Mouse (Mus musculus): ENCODE data around the gene Slc33a1.

Gene Slc33a1

DNA sequence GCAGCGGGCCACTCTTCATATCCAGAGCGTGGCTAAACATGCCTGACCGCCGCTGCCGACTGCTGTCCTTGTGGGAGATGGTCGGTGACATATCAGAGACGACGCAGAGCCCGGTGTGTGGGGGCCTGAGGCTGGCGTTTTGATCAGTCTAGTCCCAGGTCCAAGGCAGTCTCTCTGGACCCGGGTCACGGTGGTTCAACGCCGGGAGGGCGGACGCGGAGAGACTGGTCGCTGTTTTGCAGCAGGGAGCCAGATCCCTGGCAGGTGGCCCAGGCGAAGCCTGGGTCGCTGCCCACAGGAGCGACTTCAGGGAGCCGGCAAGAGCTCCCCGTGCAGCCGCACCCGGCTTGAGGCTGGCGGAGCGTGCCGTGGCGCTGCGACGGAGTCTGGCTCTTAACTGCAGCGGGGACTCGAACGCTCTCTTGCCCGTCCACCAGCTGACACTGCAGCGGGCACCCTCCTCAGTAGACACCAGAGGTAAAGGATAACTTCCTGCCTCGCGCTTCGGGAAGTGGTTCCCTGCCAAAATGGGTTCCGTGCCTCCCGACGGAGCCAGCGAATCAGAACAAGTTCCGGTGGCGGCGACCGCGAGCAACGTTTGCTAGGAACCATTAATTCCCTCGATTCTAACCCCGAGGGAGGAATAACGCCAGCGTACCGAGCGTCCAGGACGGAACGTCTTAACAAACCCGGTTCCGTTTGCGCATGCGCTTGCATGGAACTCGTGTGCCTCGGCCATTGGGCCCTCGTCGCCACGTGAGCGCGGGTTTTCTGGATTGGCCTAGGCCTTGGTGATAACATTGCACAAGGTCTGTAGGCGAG lies at the start of gene Slc33a1:
Gene Slc33a1 (minus strand): TSS at position 669 of the 822 bp plus-strand sequence.
- in situ Hi-C loops (cut with MboI, MseI), result loop anchor here (25.0 kb wide), 1 partner anchor 1998 kb away; the partner anchor contains the start of gene Ccnl1

DNA sequence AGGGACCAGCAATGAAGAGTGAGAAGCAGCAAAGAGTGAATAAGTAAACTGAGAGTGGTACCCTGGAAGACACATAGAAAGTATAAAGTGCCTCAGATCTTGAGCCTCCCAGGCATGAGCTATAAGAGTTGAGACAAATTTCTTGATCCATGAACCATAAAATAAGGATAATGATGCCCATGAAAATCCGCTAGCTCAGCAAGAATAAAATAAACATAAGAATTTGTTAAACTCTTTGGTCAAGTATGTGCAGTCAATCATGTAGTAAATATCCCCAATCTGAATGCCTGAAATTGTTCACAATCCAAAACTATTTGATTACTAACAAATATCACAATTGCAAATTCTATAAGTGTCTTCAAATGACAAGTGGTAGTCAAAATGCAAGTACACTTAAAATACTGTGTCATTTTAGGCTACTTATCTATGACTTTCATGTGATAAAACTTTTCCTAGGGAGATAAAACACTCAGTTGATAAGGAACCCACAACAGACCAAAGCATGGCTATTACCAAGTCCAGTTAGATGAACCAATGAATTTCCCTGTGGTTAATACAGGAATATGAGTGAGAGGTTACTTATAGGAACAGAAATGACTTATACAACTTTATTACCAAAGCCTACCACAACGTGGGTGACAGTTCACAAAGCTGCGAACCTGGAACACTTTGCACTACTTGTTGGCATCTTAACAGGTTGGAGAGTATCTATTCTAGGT lies 24.3 kb upstream of the Slc33a1 start:
- in situ Hi-C loops (cut with MboI, MseI), result loop anchor here (25.0 kb wide), 1 partner anchor 1398 kb away; the partner anchor contains the start of gene Ssr3

DNA sequence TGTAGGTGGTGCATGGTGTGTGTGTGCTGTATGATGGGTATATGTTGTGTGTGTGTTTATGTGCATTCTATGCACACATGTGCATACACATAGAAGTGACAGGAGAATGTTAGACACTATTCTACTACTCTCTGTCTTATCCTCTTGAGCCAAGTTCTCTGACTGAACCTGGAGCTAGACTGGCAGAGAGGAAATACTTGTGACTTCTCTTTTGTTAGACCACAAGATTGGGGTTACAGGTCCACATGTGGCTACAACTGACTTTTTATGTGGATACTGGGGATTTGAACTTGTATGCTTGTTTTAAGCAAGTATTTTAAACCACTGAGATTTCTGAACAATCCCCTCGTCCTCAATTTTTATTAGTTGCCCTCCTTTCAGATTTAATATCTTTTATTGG lies 22.1 kb upstream of the Slc33a1 start:
- in situ Hi-C loops (cut with MboI, MseI), result loop anchor here (25.0 kb wide), 1 partner anchor 1401 kb away; the partner anchor contains the start of gene Ssr3

DNA sequence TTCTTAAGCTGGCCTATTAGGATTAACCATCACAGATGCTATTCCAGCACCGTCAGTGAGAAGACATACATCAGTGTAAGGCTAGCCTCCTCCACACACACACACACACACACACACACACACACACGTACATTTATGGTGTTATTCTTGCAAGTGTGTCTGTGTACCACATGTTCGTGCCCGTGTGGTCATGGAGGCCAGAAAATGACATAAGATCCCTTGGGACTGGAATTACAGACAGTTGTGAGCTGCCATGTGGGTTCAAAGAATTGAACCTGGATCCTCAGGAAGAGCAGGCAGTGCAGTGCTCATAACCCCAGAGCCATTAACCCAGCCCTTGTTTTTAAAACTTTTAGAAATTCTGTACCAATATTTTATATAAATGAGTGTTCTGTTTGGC lies 13.3 kb upstream of the Slc33a1 start:
- in situ Hi-C loops (cut with MboI, MseI), result loop anchor here (10.0 to 25.0 kb wide), 2 partner anchors 1409 to 1547 kb away; partner anchors contain the start of genes Ssr3 and Tiparp

DNA sequence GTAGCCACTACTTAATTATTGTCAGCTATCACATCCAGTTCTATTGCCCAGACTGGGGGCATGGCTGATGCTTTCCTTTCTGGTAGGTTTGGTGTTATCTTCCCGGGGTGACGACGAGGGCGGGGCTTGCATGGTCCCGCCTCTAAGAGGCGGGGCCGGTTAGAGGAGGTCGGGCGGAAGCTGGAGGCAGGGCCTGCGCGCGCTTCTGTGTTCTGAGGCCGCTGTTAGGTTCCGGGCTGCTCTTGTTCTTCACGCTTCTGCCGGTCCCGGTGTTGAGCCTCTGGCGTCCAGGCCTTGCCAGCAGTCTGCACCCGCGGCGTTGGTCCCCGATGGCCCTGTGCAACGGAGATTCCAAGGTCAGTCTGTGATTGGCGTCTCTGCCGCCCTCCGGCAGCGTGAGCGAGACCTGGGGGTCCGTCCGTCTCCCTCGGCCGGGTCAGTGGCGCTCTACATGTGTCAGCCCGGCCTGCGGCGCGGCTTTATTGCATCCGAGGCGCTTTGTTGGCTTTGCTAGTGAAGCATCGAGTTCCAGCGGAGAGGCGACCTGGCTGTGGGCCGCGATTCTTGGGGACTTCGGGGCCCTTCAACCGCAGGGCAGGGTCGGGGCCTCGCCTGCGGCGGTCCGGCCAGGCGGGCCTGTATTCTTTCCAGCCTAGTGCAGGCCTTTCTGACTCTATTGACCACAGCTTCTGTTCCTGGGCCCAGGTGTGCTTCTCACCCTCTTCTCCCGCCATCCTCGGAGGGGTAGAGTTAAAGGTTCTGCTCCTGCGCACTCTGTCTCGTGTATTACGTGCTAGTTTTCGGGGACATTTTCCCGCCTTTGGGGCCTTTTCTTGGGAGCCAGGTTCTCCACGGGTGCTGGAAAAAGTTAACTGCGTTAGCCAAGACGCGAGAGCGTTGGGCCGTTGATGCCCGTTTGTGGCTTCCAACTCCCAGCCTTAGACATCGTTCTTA lies 11.7 kb upstream of the Slc33a1 start, which contains the start of gene Gmps:
Gene Gmps (plus strand): TSS at position 152 of the 954 bp plus-strand sequence.
- in situ Hi-C loops (cut with MboI, MseI), result loop anchor here (10.0 to 25.0 kb wide), 2 partner anchors 1411 to 1549 kb away; partner anchors contain the start of genes Ssr3 and Tiparp

DNA sequence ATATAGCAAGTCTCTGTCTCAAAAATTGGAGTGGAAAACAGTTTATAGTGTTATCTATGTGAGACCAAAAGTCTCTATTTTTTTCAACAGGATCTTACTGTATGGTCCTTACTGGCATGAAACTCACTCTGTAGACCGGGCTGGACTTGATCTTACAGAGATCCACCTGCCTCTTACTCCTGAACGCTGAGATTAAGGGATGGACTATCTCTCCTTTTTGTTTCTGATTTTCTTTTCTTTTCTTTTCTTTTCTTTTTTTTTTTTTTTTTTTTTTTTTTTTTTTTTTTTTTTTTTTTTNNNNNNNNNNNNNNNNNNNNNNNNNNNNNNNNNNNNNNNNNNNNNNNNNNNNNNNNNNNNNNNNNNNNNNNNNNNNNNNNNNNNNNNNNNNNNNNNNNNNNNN lies 1.4 kb upstream of the Slc33a1 start:
- in situ Hi-C loops (cut with MboI, MseI), result loop anchor here (25.0 kb wide), 1 partner anchor 1996 kb away; the partner anchor contains the start of gene Ccnl1

DNA sequence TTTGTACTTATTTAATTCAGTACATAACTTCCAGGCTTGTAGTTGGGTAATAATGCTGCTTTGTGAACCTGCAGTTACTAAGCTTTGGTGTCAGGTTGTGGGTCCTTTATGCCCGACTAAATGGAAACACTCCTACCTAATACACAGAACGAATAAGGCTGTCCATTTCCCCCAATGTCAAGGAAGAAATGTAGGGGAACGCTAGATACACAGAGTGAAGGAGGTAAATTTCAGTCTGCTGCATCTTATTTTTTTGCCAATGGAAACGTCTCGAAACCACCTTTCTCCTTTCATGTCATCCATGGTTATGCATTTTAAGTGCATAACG lies 318 bp upstream of the Slc33a1 start:
- in situ Hi-C loops (cut with MboI, MseI), result loop anchor here (25.0 kb wide), 1 partner anchor 1997 kb away; the partner anchor contains the start of gene Ccnl1

DNA sequence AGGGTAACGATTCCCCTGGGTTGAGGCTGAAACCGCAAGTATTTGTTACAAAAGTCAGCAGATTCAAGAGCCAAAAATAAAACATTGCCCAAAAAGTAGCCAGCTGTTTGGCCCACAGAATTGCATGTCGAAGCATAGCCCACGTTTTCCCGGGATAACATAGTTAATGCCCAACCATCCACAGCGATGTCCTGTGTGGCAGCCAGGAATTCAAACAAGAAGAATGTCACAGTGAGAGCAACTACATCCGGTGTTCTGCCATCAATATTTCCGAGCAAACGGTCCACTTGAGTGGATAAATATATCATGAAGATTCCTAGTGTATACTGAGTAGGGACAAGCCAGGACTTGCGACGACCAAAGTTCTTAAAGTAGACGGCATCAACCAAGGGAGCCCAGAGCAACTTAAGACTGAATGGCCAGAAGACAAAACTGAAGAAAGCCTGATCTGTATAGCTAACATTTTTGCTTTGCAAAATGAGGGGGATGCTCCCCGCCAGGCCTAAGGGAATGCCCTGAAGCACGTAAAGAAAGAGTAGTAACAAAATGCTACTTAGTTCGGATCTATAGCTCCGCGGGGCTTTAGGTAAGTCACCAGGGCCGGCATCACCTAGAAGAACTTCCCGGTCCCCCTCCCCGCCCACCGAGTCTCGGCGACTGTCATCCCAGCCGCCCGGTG lies 1.0 kb downstream of the Slc33a1 start:
- in situ Hi-C loops (cut with MboI, MseI), result loop anchor here (25.0 kb wide), 1 partner anchor 1999 kb away; the partner anchor contains the start of gene Ccnl1

DNA sequence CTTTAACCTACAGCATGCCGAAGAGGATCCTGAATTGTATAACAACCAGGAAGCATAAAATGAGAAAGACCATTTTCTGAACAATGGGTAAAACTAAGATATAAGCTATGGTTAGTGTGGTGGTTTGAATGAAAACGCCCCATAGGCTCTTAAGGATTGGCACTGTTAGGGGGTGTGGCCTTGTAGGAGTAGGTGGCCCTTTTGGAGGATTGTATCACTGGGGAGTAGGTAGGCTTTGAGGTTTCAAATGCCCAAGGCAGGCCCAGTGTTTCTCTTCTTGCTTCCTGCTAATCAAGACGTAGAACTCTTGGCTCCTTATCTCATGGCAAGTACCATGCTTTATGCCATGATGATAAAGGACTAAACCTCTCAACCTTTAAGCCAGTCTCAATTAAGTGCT lies 14.7 kb downstream of the Slc33a1 start:
- in situ Hi-C loops (cut with MboI, MseI), result loop anchor here (25.0 kb wide), 1 partner anchor 2012 kb away; the partner anchor contains the start of gene Ccnl1

DNA sequence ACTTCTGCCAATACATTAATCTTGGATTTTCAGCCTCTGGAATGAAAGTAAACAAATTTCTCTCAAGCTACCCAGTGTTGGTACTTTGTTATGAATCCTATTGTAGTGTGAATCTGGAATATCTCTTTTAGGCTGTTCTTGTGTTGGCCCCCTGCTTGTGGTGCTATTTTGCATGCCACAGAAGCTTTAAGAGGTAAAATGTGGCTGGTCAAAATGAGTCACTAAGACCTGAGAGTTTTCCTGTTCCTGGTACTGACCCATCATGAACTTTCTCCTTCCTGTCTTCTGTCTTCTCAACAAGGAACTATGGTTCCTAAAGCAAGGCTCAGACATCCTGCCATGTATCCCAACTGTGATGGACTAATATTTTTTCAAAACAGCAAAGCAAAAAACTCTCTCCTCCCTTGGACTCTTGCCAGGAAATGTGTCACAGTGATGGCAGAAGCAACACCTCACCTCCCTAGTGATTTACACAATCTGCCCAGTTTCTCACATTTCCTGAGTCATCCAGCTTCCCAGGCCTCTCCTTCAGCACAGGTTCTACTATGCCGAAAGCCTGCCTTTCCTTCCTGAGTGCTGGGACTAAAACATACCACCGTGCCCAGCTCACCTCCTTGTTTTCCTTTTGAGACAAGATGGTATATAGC lies 23.2 kb downstream of the Slc33a1 start:
- in situ Hi-C loops (cut with MboI, MseI), result no loop called here

DNA sequence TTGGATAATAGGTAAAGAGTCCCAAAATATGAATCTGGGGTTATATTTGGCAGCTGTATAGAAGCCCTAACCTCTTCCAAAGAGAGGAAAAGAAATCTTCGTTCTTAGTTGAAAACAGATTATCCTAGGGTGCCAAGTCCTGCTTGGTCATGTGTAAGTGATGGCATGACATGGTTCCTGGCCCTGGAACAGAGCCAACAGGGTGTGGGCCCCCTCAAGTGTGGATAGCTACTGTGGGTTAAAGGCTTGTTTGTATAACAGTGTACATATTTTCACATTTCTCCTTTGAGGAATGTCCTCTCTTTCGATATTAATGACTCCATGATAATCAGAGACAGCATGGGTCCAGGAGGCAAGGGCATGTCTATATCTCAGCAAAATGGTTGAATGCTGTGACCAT lies 25.6 kb downstream of the Slc33a1 start:
- in situ Hi-C loops (cut with MboI, MseI), result no loop called here

DNA sequence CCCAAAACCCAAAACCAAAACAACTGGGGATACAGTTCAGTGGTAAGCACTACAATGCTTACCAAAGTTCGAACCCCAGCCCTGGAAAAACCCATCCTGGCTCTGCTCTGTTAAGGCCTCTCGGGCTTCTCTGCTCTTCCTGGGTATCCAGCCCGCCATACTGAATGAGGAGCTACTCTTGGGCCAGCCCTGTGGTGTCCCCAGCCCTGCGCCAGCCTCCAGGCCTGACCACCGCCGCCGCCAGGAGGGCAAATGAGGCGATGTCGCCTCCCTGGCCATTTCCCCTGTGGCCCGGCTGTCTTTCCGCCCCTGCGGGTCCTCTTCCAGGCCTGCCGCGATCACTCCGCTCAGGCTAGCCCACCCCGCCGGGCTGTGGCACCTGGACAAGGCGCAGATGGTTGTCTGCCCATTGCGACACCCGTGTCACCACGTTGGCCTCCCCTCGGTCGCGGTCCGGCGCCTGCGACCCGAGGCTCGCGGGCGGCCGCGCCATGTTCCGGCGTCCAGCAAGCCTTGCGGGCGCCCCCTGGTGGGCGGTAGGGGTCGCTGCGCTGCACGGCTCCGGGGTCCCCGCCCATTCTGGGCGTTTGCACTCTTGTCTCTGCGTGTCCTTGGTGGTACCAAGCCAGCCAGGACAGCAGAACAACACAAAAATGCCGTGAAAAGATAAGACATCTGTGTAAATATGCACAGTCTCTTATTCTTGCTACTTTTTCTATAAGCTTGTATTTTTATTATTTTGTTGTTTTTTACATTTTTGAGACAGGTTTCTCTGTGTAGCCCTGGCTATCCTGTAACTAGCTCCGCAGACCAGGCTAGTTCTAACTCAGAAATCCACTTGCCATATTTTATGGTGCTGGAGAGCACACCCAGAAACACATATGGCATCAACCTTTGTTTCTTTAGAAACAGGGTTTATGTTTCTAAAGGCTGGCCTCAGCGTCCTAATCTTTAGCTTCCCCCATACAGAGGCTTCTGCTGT lies 35.4 kb downstream of the Slc33a1 start, which contains the start of gene E130311K13Rik:
Gene E130311K13Rik (minus strand): TSS at position 595 of the 982 bp plus-strand sequence.
- in situ Hi-C loops (cut with MboI, MseI), result no loop called here

DNA sequence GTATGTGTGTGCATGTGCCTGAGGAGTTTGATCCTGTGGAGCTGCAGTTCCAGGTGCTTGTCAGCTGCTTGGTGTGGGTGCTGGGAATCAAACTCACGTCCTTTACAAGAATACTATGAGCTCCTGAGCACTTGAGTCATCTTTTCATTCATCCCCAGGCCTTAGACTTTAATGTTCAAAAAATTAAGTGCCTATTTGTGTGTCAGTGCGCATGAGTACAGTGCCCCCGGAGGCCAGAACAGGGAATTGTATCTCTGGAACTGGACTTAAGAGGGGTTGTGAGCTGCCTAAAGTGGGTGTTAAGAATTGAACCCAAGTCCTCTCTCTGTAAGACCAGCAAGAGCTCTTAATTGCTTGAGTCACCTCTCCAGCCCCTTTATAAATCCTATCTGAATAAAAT lies 44.9 kb downstream of the Slc33a1 start:
- in situ Hi-C loops (cut with MboI, MseI), result loop anchor here (10.0 kb wide), 1 partner anchor 995 kb away; no protein-coding TSS in a partner anchor

DNA sequence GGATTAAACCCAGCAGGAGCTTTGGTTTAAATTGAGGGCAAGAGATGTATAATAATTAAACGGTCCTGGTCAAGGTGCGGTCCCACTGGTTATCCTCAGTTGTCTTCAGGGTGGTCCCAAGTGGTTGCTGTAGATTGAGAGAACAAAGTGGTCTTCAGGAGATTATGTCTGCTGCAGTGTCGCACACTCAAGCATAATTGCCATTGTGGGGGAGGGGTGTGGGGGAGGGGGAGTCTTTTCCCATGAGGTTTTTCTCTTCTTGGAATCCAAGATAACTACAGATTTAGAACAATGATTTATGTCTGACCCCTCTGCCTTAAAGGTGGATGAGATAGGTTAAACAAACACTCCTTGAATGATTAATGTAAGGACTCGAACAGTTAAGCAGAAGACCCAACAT lies 54.3 kb downstream of the Slc33a1 start:
- in situ Hi-C loops (cut with MboI, MseI), result loop anchor here (10.0 kb wide), 1 partner anchor 986 kb away; no protein-coding TSS in a partner anchor

DNA sequence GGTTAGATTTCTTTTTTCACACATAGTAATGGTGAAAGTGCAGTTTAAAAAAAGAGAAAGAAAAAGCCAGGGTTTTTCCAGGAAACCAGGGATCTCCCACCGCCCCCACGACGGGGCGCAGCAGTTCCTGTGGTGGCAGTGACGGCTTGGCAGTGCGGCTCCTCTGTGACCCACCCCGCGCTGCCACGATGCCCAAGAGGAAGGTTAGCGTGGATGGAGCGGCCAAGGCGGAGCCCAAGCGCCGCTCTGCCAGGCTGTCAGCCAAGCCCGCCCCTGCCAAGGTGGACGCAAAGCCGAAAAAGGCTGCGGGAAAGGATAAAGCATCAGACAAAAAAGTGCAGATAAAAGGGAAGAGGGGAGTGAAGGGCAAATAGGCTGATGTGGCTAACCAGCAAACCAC lies 59.3 kb downstream of the Slc33a1 start:
- in situ Hi-C loops (cut with MboI, MseI), result no loop called here

DNA sequence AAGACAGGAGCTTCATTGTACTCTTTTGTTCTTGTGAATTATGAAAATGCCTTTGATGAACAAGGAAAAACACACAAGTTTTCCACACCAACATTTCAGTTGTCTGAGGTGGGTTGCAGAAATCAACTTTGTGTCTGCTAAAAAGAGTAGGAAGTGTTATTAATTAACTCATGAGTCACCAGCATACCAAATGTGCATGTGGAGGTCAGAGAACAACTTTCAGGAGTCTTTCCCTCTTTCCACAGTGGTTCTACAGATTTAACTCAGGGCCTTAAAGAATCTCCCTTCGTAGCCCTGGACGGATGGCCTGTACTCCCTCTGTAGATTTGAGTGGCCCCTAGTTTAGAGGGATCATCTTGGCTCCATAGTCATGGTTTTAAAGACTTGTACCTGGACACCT lies 60.4 kb downstream of the Slc33a1 start:
- in situ Hi-C loops (cut with MboI, MseI), result no loop called here

DNA sequence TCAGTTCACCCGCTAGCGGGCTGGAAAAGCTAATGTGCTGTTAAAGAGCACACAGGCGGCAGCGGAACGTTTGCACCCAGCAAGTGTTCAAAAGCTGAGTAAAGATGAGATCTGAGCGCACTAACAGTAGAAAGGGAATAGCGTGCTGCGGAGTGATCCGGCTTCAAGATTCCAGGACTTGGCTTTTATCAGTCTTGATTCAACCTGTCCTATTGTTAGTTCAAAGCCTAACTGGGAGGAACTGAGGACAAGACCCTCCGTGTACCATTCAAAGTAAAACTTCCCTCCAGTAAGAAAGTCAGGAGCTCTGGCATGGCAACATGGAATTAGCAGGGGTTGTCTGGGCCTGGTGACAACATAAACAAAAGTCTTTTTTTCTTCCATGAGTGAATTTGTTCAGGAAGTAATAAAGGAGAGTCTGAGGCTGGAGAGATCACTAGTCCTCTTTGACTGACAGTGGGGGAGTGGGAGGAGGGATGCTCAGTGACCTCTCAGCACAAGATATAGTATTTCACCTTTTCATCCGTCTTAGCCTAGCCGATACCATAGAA lies 64.5 kb downstream of the Slc33a1 start:
- in situ Hi-C loops (cut with MboI, MseI), result no loop called here

DNA sequence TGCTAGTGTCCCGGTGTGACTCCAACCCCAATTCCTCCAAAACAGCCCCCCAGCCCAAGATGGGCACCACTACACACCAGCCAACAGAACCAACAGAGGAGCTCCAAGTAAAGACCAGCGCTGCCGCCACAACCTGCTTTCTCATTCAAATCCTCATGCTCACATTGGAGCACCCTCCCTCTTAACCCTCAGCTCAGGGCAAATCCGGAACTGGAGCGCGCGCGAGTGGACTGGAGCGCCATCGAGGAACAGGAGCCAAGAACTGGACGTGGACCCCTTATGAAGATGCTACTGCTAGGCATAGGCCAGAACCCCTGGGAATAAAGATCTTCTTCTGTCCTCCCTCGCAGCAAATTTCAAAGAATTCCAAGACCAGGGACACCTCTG lies 65.3 kb downstream of the Slc33a1 start, which contains the start of gene Plch1:
Gene Plch1 (minus strand): TSS at position 164 of the 387 bp plus-strand sequence.
- in situ Hi-C loops (cut with MboI, MseI), result no loop called here
